Mouse (Mus musculus) layer of hippocampus, adult 18-20 months (tissue): ENCODE data around the gene Kif15. TPM values are rescaled to one million over a fixed set of nuclear protein-coding genes. Genes with fewer than 3 reads are reported as not detected.

ENCODE experiments used
- total RNA-seq, 2 experiments: library from RNA; stranded (reverse); gene quantifications; 2 replicates each; pipeline ENCODE4 v1.2.3; 2021

Gene Kif15
- total RNA-seq, 2 experiments from 2014 or later, result 0.15 to 0.52 TPM

Other genes starting within 250 kb of the Kif15 start
- gene Topaz1, start 203.7 kb upstream of the Kif15 start, total RNA-seq, result not detected
- gene Tcaim, start 145.5 kb upstream of the Kif15 start, total RNA-seq, result 10 to 100 TPM; 20.2 to 22.0 TPM
- gene Gm35549, start 107.0 kb upstream of the Kif15 start, total RNA-seq, result not detected
- 100 to 1,000 TPM; 152 to 156 TPM for gene Zfp445, start 85.0 kb upstream of the Kif15 start, total RNA-seq
- 1 to 10 TPM; 4.1 to 4.7 TPM for gene Zkscan7, start 65.4 kb upstream of the Kif15 start, total RNA-seq
- 1 to 10 TPM; 6.7 to 7.0 TPM for gene Zfp105, start 28.0 kb upstream of the Kif15 start, total RNA-seq
- 10 to 100 TPM; 21.8 to 25.0 TPM for gene 1110059G10Rik, start within 50 bp of the Kif15 start, total RNA-seq
- gene Tmem42, start 70.3 kb downstream of the Kif15 start, total RNA-seq, result 10 to 100 TPM; 20.8 to 24.5 TPM
- gene Tgm4, start 83.7 kb downstream of the Kif15 start, total RNA-seq, result 1 to 10 TPM; 1.5 to 2.4 TPM
- 10 to 100 TPM; 57.5 to 62.1 TPM for gene Zdhhc3, start 162.2 kb downstream of the Kif15 start, total RNA-seq
- gene Exosc7, start 162.2 kb downstream of the Kif15 start, total RNA-seq, result 10 to 100 TPM; 41.1 to 41.9 TPM
- 1 to 10 TPM; 1.7 to 2.4 TPM for gene Clec3b, start 199.9 kb downstream of the Kif15 start, total RNA-seq